Mouse (Mus musculus): ENCODE results near the gene Dao. TPM values are rescaled to one million over a fixed set of nuclear protein-coding genes. Genes with fewer than 3 reads are reported as not detected.

Gene Dao
- 369 and 376 TPM in 2 replicates for polyA plus RNA-seq (2012; rRNA removed)

GRCm38 (mm10) chr5:114003542-114003941 is at the start of gene Dao:
TSS of gene Dao (plus strand) at chr5:114003703.
- no peaks in the 10 kb centered on the region; the same call in 1 of the 2 replicates for H3K36me3 ChIP-seq (ENCODE audit: control insufficient read depth, insufficient read depth, low read length)
- 41% methylated on average over 5 of the region's 5 CpGs for WGBS
- no peaks in the 10 kb centered on the region for H3K27me3 ChIP-seq (replicated peaks; ENCODE audit: control insufficient read depth, insufficient read depth, low read length)
- peak within 1 kb of the TSS; percentile 84 for H3K27ac ChIP-seq (ENCODE audit: insufficient read depth, low read depth, low read length)
- peak; percentile 95 for DNase-seq
- no peaks in the 10 kb centered on the region; the same call in 1 of the 2 replicates for H3K4me1 ChIP-seq (ENCODE audit: control insufficient read depth, insufficient read depth, low read length)
- TF ChIP-seq CTCF (conservative IDR thresholded peaks at IDR 0.05; ENCODE audit: insufficient read depth, insufficient read length, low read depth, low read length) (no peak), POLR2A (IDR thresholded peaks at IDR 0.05; ENCODE audit: low read depth, low read length) (peak; percentile 73)
- peak within 1 kb of the TSS; percentile 89 for H3K4me3 ChIP-seq (ENCODE audit: insufficient read depth, low read depth, low read length)

DNA sequence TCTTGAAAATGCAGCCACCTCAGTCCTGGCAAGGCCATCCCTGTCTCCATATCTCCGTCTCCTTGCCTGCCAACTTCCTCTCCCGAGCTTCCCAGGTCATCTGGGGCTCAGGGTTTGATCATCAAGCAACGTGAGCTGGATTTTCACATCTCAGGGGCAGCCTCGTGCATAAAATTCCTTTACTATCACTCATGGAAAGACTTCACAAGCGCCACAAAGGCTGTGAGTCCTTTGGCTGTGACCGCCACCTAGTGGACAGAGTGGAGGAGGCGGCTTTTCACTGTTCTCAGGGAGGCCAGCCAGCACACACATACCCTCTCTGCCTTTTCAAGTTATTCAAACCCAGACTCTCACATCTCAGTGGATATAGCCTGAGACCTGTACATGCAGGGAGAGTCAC is 49.1 kb upstream of the Dao start:
- Histone ChIP-seq H3K36me3 (ENCODE audit: control insufficient read depth, insufficient read depth, low read length) (no peaks in the 10 kb centered on the region; the same call in none of the 2 replicates), H3K27ac (ENCODE audit: insufficient read depth, low read depth, low read length) (no peak overlapping the region), H3K4me1 (ENCODE audit: control insufficient read depth, insufficient read depth, low read length) (no peaks in the 10 kb centered on the region), H3K4me3 (ENCODE audit: insufficient read depth, low read depth, low read length) (no peak overlapping the region), H3K27me3 (replicated peaks; ENCODE audit: control insufficient read depth, insufficient read depth, low read length) (no peaks in the 10 kb centered on the region)
- TF ChIP-seq CTCF (conservative IDR thresholded peaks at IDR 0.05; ENCODE audit: insufficient read depth, insufficient read length, low read depth, low read length) (peak; percentile 88), POLR2A (IDR thresholded peaks at IDR 0.05; ENCODE audit: low read depth, low read length) (no peak)
- WGBS, result 14% methylated on average over 7 of the region's 7 CpGs
- peak; percentile 85 for DNase-seq

DNA sequence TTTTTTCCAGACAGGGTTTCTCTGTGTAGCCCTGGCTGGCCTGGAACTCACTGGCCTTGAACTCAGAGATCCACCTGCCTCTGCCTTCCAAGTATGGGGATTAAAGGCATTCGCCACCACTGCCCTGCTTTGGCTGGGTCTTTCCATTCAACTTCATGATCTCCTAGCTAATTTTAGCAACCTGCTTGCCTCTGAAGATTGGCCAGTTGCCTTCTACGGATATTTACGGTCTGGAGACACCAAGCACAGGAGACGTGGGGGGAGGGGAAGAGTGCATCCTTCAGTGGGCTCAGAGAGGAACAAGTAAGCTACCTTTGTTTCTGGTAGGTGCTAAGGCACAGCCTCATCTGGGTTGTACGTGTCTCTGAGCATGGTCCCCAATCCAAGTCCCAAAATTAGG is 48.2 kb upstream of the Dao start:
- no peak for DNase-seq
- Histone ChIP-seq H3K36me3 (ENCODE audit: control insufficient read depth, insufficient read depth, low read length) (no peaks in the 10 kb centered on the region; the same call in none of the 2 replicates), H3K4me3 (ENCODE audit: insufficient read depth, low read depth, low read length) (no peak overlapping the region), H3K27ac (ENCODE audit: insufficient read depth, low read depth, low read length) (no peak overlapping the region), H3K4me1 (ENCODE audit: control insufficient read depth, insufficient read depth, low read length) (no peaks in the 10 kb centered on the region), H3K27me3 (replicated peaks; ENCODE audit: control insufficient read depth, insufficient read depth, low read length) (no peaks in the 10 kb centered on the region)
- 67% methylated on average over 5 of the region's 5 CpGs for WGBS
- TF ChIP-seq CTCF (conservative IDR thresholded peaks at IDR 0.05; ENCODE audit: insufficient read depth, insufficient read length, low read depth, low read length) (no peak), POLR2A (IDR thresholded peaks at IDR 0.05; ENCODE audit: low read depth, low read length) (no peak)

- H3K27ac ChIP-seq (ENCODE audit: insufficient read depth, low read depth, low read length), result no peak overlapping the region
- no peaks in the 10 kb centered on the region for H3K27me3 ChIP-seq (replicated peaks; ENCODE audit: control insufficient read depth, insufficient read depth, low read length)
- no peak overlapping the region for H3K4me3 ChIP-seq (ENCODE audit: insufficient read depth, low read depth, low read length)
- no peaks in the 10 kb centered on the region for H3K4me1 ChIP-seq (ENCODE audit: control insufficient read depth, insufficient read depth, low read length)
- no peak for TF ChIP-seq CTCF (conservative IDR thresholded peaks at IDR 0.05; ENCODE audit: insufficient read depth, insufficient read length, low read depth, low read length)
- no peak for TF ChIP-seq POLR2A (IDR thresholded peaks at IDR 0.05; ENCODE audit: low read depth, low read length)
- WGBS, result 85% methylated on average over 8 of the region's 8 CpGs
- DNase-seq, result no peak
- H3K36me3 ChIP-seq (ENCODE audit: control insufficient read depth, insufficient read depth, low read length), result no peaks in the 10 kb centered on the region; the same call in none of the 2 replicates
Measured at GRCm38 (mm10) chr5:113955691-113956090, 47.8 kb upstream of the Dao start.

DNA sequence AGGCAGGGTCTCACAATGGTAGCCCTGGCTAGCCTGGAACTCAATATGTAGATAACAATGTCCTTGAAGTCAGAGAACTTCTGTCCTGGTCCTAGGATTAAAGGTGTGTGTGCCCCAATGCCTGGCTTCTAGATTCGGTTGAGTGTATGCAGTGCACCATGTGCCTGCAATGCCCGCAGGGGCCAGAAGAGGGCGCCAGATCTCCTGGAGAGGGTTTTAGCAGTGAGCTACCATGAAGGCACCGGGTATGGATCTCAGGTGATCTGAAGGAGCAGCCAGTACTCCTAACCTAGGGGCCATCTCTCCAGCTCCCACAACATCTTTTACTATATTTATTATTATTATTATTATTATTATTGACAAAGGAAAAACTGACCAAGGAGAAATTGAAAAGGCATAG is 47.0 kb upstream of the Dao start:
- H3K4me1 ChIP-seq (ENCODE audit: control insufficient read depth, insufficient read depth, low read length), result no peaks in the 10 kb centered on the region
- H3K27me3 ChIP-seq (replicated peaks; ENCODE audit: control insufficient read depth, insufficient read depth, low read length), result no peaks in the 10 kb centered on the region
- DNase-seq, result peak; percentile 87
- H3K27ac ChIP-seq (ENCODE audit: insufficient read depth, low read depth, low read length), result no peak overlapping the region
- H3K36me3 ChIP-seq (ENCODE audit: control insufficient read depth, insufficient read depth, low read length), result no peaks in the 10 kb centered on the region; the same call in 1 of the 2 replicates
- H3K4me3 ChIP-seq (ENCODE audit: insufficient read depth, low read depth, low read length), result no peak overlapping the region
- WGBS, result 2% methylated on average over 4 of the region's 4 CpGs
- TF ChIP-seq POLR2A (IDR thresholded peaks at IDR 0.05; ENCODE audit: low read depth, low read length), result no peak
- TF ChIP-seq CTCF (conservative IDR thresholded peaks at IDR 0.05; ENCODE audit: insufficient read depth, insufficient read length, low read depth, low read length), result peak; percentile 95

DNA sequence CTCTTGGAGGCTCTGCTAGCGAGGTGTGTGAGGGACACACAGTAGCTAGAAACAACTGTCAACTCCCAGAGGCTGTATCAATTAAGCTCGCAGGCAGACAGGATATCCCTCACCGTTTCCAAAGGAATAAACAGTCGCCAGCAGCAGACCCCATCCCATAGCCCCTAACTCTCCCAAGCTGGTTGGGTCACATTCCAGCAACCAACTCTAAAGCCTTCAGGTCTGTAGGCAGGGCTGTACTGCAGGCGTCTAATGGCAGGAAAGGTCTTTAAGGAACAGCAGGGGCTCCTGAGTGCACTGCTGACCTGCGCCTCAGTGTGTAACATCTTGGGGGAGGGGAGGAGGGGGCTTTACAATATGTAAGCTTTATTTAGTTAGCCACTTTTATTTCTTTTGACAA is 44.5 kb upstream of the Dao start:
- TF ChIP-seq POLR2A (IDR thresholded peaks at IDR 0.05; ENCODE audit: low read depth, low read length) (no peak), CTCF (conservative IDR thresholded peaks at IDR 0.05; ENCODE audit: insufficient read depth, insufficient read length, low read depth, low read length) (no peak)
- DNase-seq, result no peak
- H3K4me3 ChIP-seq (ENCODE audit: insufficient read depth, low read depth, low read length), result no peak overlapping the region
- no peak overlapping the region for H3K27ac ChIP-seq (ENCODE audit: insufficient read depth, low read depth, low read length)
- H3K27me3 ChIP-seq (replicated peaks; ENCODE audit: control insufficient read depth, insufficient read depth, low read length), result no peaks in the 10 kb centered on the region
- WGBS, result 75% methylated on average over 6 of the region's 6 CpGs
- H3K4me1 ChIP-seq (ENCODE audit: control insufficient read depth, insufficient read depth, low read length), result no peaks in the 10 kb centered on the region
- no peaks in the 10 kb centered on the region for H3K36me3 ChIP-seq (ENCODE audit: control insufficient read depth, insufficient read depth, low read length)

DNA sequence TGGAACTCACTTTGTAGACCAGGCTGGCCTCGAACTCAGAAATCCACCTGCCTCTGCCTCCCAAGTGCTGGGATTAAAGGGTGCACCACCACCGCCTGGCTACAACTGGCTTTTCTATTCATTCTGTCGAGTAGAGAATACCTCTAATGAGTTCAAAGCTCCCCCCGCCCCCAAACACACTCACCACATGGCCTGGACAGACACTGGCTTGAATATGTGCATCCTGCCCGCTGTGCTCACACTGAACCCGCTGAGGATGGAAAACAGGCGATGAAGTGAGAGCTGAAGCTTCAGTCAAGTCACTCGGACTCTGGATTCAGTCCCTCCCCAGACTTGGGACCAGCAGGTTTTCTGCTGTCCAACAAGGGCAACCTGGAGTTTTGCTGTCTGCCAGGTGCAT is 43.1 kb upstream of the Dao start:
- TF ChIP-seq POLR2A (IDR thresholded peaks at IDR 0.05; ENCODE audit: low read depth, low read length) (no peak), CTCF (conservative IDR thresholded peaks at IDR 0.05; ENCODE audit: insufficient read depth, insufficient read length, low read depth, low read length) (no peak)
- WGBS, result 82% methylated on average over 8 of the region's 8 CpGs
- DNase-seq, result no peak
- Histone ChIP-seq H3K27ac (ENCODE audit: insufficient read depth, low read depth, low read length) (no peak overlapping the region), H3K36me3 (ENCODE audit: control insufficient read depth, insufficient read depth, low read length) (no peaks in the 10 kb centered on the region), H3K27me3 (replicated peaks; ENCODE audit: control insufficient read depth, insufficient read depth, low read length) (no peaks in the 10 kb centered on the region), H3K4me1 (ENCODE audit: control insufficient read depth, insufficient read depth, low read length) (no peaks in the 10 kb centered on the region), H3K4me3 (ENCODE audit: insufficient read depth, low read depth, low read length) (no peak overlapping the region)
